Mouse (Mus musculus) cerebellum, adult 2 months (tissue): ENCODE measurements around the gene Hps4.

Source experiments
- CTCF ChIP-seq: fragments of 200-500 bp; IDR thresholded peaks from 2 replicates; pipeline ENCODE4 v1.5.1; 2011; ENCODE audit warnings: low read depth, mild to moderate bottlenecking, control low read depth, low read length, moderate library complexity, borderline replicate concordance; ENCODE audit not compliant: insufficient read depth
- POLR2A ChIP-seq: fragments of 200-500 bp; IDR thresholded peaks from 2 replicates; pipeline ENCODE4 v1.6.1; 2011; ENCODE audit warnings: low read length, control low read depth, borderline replicate concordance; ENCODE audit not compliant: insufficient read depth

DNA sequence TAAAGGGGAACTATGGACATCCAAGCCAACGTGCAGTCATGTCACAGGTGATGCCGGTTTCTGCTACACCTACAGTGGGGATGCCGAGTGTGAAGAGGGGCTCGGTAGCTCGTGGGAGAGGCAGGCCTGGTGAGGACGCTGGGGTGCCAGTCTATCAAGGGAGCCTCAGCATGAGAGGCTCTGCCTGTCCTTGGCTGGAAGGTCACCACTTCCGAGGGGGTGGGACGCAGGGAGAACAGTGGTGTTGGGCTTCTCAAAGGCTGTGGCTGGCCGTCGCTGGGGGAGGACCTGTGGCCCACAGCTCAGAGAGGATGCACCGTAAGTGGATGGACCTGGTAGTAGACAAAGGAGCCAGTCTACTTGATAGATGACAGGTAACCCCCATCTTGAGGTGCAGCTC, 38.3 kb downstream of the Hps4 start:
- no peak for TF ChIP-seq CTCF
- no peak for TF ChIP-seq POLR2A
